Mouse (Mus musculus) midbrain, embryonic 16.5 days (tissue): ENCODE data around the gene Gm42372. TPM values are rescaled to one million over a fixed set of nuclear protein-coding genes. Genes with fewer than 3 reads are reported as not detected.

Experiments used
- ATAC-seq: fragments of 200-750 bp; cut with Nextera tagmentation; 2 replicates; pipeline ENCODE4 v1.8.0; 2017; ENCODE audit warnings: moderate TSS enrichment
- H3K27ac ChIP-seq: fragments of 300-500 bp; sonication (generic); 2 replicates; pipeline ENCODE4 v1.5.1; 2014; ENCODE audit warnings: mild to moderate bottlenecking, low read length, mixed read lengths
- H3K27me3 ChIP-seq: fragments of 300-500 bp; sonication (generic); 2 replicates; pipeline ENCODE4 v1.6.1; 2014; ENCODE audit warnings: low read depth, low read length, mixed read lengths; ENCODE audit not compliant: control insufficient read depth, insufficient read depth
- H3K36me3 ChIP-seq: fragments of 300-500 bp; sonication (generic); 2 replicates; pipeline ENCODE4 v1.6.1; 2014; ENCODE audit warnings: mild to moderate bottlenecking, low read length, moderate library complexity, mixed read lengths; ENCODE audit not compliant: control insufficient read depth, insufficient read depth
- H3K4me1 ChIP-seq: fragments of 300-500 bp; sonication (generic); 2 replicates; pipeline ENCODE4 v1.6.1; 2014; ENCODE audit warnings: mild to moderate bottlenecking, low read length, mixed read lengths; ENCODE audit not compliant: control insufficient read depth, insufficient read depth
- H3K4me2 ChIP-seq: fragments of 300-500 bp; sonication (generic); 2 replicates; pipeline ENCODE4 v1.6.1; 2014; ENCODE audit warnings: mild to moderate bottlenecking, low read length, mixed read lengths
- H3K4me3 ChIP-seq: fragments of 300-500 bp; sonication (generic); 2 replicates; pipeline ENCODE4 v1.5.1; 2014; ENCODE audit warnings: low read depth, mild to moderate bottlenecking, low read length, moderate library complexity, mixed read lengths
- H3K9ac ChIP-seq: fragments of 300-500 bp; sonication (generic); 2 replicates; pipeline ENCODE4 v1.6.1; 2014; ENCODE audit warnings: low read depth, low read length, mixed read lengths
- H3K9me3 ChIP-seq: fragments of 300-500 bp; sonication (generic); replicated peaks from 2 replicates; pipeline ENCODE4 v1.6.1; 2014; ENCODE audit warnings: mild to moderate bottlenecking, low read length, mixed read lengths; ENCODE audit not compliant: control insufficient read depth, poor library complexity, severe bottlenecking
- WGBS: fragments of 180-500 bp; shearing (Covaris S2); extraction: QIAGEN DNeasy Blood & Tissue Kit; methylation state at CpG from one replicate; pipeline ENCODE4 v1.1.7; 2014; 5-methylcytosine and 5-hydroxymethylcytosine counted together
- polyA plus RNA-seq: library from polyadenylated mRNA; unstranded; fragments of >200 nt; fragmentation: Nextera tagmentation; extraction: Ambion mirVana; gene quantifications from 2 replicates; pipeline ENCODE4 v1.2.1, GENCODE M21; 2015

The Gm42372 gene
- polyA plus RNA-seq, 1 experiment from 2014 or later: 7.3 TPM

GRCm38 (mm10) chr7:16980348-16980747, 2.5 kb upstream of the Gm42372 start:
- no peak overlapping the region for H3K9ac ChIP-seq
- ATAC-seq: no peak

GRCm38 (mm10) chr7:16987541-16988149, 4.8 kb downstream of the Gm42372 start:
- Histone ChIP-seq H3K9me3 (no peaks in the 10 kb centered on the region), H3K4me2 (peak overlapping the region; percentile 33), H3K27me3 (no peaks in the 10 kb centered on the region), H3K4me1 (peaks cover 57% of the 10 kb centered on the region), H3K36me3 (no peaks in the 10 kb centered on the region), H3K9ac (peak overlapping the region; percentile 45), H3K4me3 (no peak overlapping the region), H3K27ac (peak overlapping the region; percentile 80)
- peak; percentile 47; the same call in 1 of the 2 replicates for ATAC-seq
- WGBS: 21% methylated on average over 7 of the region's 7 CpGs

More at GRCm38 (mm10) chr7:16980348-16980747, 2.5 kb upstream of the Gm42372 start:
- Histone ChIP-seq H3K4me3 (no peak overlapping the region), H3K36me3 (no peaks in the 10 kb centered on the region), H3K4me2 (peak overlapping the region; percentile 41), H3K27me3 (no peaks in the 10 kb centered on the region), H3K27ac (peak overlapping the region; percentile 62), H3K9me3 (no peaks in the 10 kb centered on the region), H3K4me1 (peaks cover 30% of the 10 kb centered on the region)
- 13% methylated on average over 12 of the region's 12 CpGs for WGBS

GRCm38 (mm10) chr7:16988405-16988804, 5.5 kb downstream of the Gm42372 start:
- H3K36me3 ChIP-seq: no peaks in the 10 kb centered on the region
- ATAC-seq: no peak
- H3K4me3 ChIP-seq: no peak overlapping the region
- H3K9ac ChIP-seq: no peak overlapping the region
- WGBS: 27% methylated on average over 3 of the region's 3 CpGs
- H3K4me1 ChIP-seq: peaks cover 51% of the 10 kb centered on the region
- no peaks in the 10 kb centered on the region for H3K9me3 ChIP-seq
- H3K27ac ChIP-seq: peak overlapping the region; percentile 80
- H3K27me3 ChIP-seq: no peaks in the 10 kb centered on the region
- no peak overlapping the region for H3K4me2 ChIP-seq

- no peak for ATAC-seq
- H3K36me3 ChIP-seq: no peaks in the 10 kb centered on the region
- H3K27me3 ChIP-seq: no peaks in the 10 kb centered on the region
- no peaks in the 10 kb centered on the region for H3K9me3 ChIP-seq
- 20% methylated on average over 15 of the region's 15 CpGs for WGBS
- no peak overlapping the region for H3K9ac ChIP-seq
- H3K4me2 ChIP-seq: no peak overlapping the region
- H3K27ac ChIP-seq: peak overlapping the region; percentile 63
- H3K4me3 ChIP-seq: no peak overlapping the region
- peaks cover 42% of the 10 kb centered on the region for H3K4me1 ChIP-seq
Observed at GRCm38 (mm10) chr7:16990006-16990744, 7.3 kb downstream of the Gm42372 start.

GRCm38 (mm10) chr7:16991681-16992450, 9.0 kb downstream of the Gm42372 start:
- Histone ChIP-seq H3K4me3 (no peak overlapping the region), H3K4me1 (peaks cover 33% of the 10 kb centered on the region), H3K9ac (no peak overlapping the region; the same call in 1 of the 2 replicates), H3K9me3 (no peaks in the 10 kb centered on the region), H3K27me3 (no peaks in the 10 kb centered on the region), H3K4me2 (peak overlapping the region; percentile 29; the same call in 1 of the 2 replicates), H3K36me3 (no peaks in the 10 kb centered on the region), H3K27ac (peak overlapping the region; percentile 76)
- WGBS: 51% methylated on average over 18 of the region's 18 CpGs
- ATAC-seq: peak; percentile 61

- Histone ChIP-seq H3K9ac (no peak within 1 kb of the TSS; the same call in 1 of the 2 replicates), H3K4me3 (no peak within 1 kb of the TSS), H3K4me2 (peak within 1 kb of the TSS; percentile 29; the same call in 1 of the 2 replicates), H3K36me3 (no peaks in the 10 kb centered on the region), H3K9me3 (no peaks in the 10 kb centered on the region), H3K4me1 (peaks cover 30% of the 10 kb centered on the region), H3K27ac (peak within 1 kb of the TSS; percentile 76), H3K27me3 (no peaks in the 10 kb centered on the region)
- no peak for ATAC-seq
- 94% methylated on average over 5 of the region's 5 CpGs for WGBS
Observed at GRCm38 (mm10) chr7:16992451-16992807, 9.5 kb downstream of the Gm42372 start, which contains the start of gene Ccdc8. Gene Ccdc8 (plus strand): TSS chr7:16992708.

DNA sequence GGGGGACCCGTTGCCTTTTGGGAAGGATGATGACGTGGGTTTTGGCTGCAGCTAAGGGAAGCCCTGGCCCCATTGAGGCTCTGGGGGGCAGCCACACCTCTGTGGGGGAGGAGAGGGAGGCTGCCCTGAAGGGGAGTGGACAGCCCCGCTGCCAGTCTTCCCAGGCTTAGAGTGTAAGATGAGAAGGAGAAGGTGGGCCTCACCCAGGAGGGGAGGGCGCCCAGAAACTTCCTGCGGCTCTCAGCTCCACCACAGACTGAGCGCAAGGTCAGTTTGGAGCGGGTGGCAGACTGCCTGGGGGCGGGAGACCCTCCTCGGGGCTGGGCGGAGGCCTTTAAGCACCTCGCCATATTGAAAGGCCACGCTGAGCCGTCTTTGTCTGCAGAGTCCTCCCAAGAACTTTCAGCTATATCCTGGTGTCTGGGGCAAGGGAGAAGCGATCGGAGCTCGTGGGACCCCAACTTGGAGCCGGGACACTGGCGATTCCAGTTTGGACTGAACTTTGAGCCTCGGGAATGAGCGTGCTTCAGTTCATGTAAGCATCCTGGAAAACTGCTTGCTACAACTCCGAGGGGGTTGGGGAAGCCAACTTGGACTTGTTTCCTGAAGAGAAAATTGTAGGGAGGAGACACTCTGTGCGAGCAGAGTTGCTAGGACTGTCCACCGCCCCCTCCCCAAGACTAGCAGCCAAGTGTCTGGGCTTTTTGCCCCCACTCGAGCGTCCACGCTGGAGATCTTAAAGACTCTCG, 10.9 kb downstream of the Gm42372 start:
- Histone ChIP-seq H3K9me3 (no peaks in the 10 kb centered on the region), H3K36me3 (no peaks in the 10 kb centered on the region), H3K4me2 (peak overlapping the region; percentile 44), H3K9ac (peak overlapping the region; percentile 43), H3K27ac (peak overlapping the region; percentile 50; the same call in 1 of the 2 replicates), H3K4me3 (peak overlapping the region; percentile 31), H3K4me1 (peaks cover 23% of the 10 kb centered on the region), H3K27me3 (no peaks in the 10 kb centered on the region)
- peak; percentile 65 for ATAC-seq
- 7% methylated on average over 27 of the region's 27 CpGs for WGBS

GRCm38 (mm10) chr7:16994400-16994799, 11.5 kb downstream of the Gm42372 start:
- Histone ChIP-seq H3K27ac (no peak overlapping the region), H3K9me3 (no peaks in the 10 kb centered on the region), H3K9ac (peak overlapping the region; percentile 43), H3K4me2 (peak overlapping the region; percentile 44), H3K4me1 (peaks cover 23% of the 10 kb centered on the region), H3K4me3 (peak overlapping the region; percentile 31), H3K36me3 (no peaks in the 10 kb centered on the region), H3K27me3 (no peaks in the 10 kb centered on the region)
- no peak for ATAC-seq
- WGBS: 12% methylated on average over 20 of the region's 20 CpGs
